Mouse (Mus musculus) C2C12 (cell line): ENCODE results near the gene Rsu1.

Source experiments
- CEBPB ChIP-seq: IDR thresholded peaks from one replicate; pipeline ENCODE4 v1.6.1; 2011; ENCODE audit warnings: low read depth, mild to moderate bottlenecking, control low read depth, moderate library complexity
- CTCF ChIP-seq: IDR thresholded peaks from one replicate; pipeline ENCODE4 v1.5.1; 2011; ENCODE audit not compliant: control insufficient read depth, insufficient read depth, insufficient read length
- MAX ChIP-seq: IDR thresholded peaks from one replicate; pipeline ENCODE4 v1.6.1; 2011; ENCODE audit warnings: mild to moderate bottlenecking, control low read depth

DNA sequence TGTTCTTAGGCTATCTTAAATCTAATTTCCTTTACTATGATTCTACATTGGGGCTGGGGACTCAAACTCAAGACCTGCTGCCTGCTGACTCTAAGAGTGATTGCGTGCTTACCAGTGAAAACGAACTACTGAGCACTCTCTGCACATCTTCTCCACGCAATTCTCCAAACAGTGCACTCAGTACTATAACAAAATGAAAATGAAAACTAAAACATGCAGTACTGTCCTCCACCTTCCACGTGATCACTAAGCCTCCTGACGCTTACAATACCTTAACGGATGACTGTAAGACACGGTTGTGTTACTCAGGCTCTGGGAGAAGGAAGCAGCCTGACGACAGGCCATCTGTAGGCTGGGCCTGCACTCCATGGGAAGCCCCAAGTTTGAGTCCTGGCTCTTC lies 138.4 kb downstream of the Rsu1 start:
- no peak for TF ChIP-seq CTCF
- no peak for TF ChIP-seq MAX
- TF ChIP-seq CEBPB: no peak
